Mouse (Mus musculus) v-Abl transformed pro-B cells (cell line): ENCODE data around the gene 1700025G04Rik.

Experiments used
- in situ Hi-C, 2 experiments: fragments of 400-800 bp; cut with MboI; formaldehyde crosslinking; loops; one replicate each; pipeline ENCODE4 v1.15.1; 2025; ENCODE audit not compliant: unreplicated experiment in 2 of 2

The 1700025G04Rik gene

DNA sequence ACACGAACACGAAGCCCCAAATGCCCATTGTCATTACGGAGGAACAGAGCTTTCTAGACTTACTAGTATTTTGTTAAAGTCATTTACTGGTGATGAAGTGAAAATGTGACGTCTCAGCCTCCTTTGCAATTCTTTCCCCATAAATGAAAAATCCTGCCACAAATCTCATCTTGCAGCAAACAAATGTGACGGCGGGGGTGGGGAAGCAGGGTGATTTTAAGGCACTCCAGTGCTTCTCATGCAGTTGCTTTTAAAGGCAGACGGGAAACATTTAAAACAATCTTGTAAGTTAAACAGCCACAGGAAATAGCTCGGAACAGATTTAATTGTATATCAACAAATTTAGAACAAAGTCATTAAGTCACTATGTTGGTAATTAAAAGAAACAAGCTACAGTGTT, 163.1 kb downstream of the 1700025G04Rik start:
- in situ Hi-C loops: no loop called here

DNA sequence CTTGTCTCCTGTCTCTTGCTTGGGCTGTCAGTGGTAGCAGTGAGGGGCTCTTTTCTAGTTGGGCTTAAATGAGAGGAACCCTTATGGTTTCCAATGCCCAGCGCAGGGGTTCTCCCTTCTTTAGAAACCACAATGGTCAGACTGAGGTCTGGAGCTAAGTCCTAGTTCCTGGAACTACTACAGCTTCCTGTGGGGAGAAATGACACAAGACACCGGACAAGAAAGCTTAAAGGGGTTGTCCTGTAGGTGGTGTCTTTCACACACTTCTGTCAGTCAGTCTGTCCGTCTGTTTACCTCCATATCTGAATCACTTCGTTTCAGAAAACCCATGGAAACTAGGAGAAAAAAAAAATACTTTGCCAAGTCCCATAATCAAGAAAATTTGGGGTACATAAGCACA, 163.8 kb downstream of the 1700025G04Rik start:
- in situ Hi-C loops: no loop called here

DNA sequence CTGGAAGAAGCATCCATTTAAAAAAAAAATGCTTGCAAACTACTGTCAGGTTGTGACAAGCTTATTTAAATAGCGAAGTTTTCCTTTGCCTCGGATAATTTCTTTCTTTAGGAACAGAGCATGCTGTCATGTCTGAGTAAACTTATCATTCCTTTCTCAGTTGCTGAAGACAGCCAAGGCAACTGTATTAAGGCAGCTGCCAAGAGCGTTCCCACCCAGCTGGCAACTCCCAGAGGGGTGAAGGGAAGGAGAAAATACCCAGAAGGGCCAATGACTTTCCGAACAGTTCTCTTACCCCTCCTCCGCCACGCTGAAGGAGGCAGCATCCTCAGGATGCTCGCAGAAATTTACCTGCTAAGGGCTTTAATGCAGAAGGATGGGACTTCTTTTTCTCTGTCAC, 164.2 kb downstream of the 1700025G04Rik start:
- in situ Hi-C loops: no loop called here

DNA sequence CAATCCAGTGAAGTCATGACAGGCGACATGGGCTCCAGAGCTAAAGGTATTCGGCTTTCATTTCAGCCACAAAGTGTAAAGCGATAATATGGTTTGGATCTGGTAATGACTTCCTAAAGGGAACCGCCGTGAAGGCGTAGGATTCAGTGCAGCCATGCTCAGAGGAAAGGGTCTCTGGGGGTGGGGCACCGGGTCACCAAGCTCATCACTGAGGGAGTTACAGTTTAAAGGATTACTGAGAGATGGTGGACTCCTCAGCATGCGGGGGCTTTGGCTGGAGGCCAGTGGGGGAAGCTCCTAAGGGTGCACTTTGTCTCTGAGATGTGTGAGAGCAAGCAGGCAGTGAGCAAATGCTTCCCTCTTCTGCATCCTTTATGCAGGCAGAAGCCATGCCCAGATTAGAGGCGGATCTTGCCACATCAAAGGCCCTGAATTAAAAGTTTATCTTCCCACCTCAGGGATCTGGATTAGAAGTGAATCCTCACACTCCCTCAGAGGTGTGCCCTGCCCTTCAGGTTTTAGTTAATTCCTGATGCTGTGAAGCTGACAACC, 171.0 kb downstream of the 1700025G04Rik start:
- in situ Hi-C loops: no loop called here

DNA sequence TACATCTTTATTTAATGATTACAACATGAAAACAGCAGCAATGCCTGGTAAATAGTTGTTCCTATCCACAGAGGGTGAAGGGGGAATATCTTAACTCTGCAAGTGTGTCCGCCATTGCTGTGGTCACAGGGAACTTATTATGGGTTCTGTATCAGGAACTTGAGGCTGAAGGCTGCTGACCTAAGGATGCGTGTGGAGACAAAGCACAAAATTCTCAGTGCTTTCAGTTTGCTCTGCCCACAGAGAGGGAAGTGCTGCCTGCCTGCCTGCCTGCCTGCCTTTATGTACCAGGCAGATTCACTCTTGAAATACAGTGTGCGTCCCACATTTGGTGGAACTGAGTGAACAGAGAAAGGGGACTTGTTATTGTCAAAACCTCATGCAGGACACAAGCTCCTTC, 172.2 kb downstream of the 1700025G04Rik start:
- in situ Hi-C loops: no loop called here

DNA sequence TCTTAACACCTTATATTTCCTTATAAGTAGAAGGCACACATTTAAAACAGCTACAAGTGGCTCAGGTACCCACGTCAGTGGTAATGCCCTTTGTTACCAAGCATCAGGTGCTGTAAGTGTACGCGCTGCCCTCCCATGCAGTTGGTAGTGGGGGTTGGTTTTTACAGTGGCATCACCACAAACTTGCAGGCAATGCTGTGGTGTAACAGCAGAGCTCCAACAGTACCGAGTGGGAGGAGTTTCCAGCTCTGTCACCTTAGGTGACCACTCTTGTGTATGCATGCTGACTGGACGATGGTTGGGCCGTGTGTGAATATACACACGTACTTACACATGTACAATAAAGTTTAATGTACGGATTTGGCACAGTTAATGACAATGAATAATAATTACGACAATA, 175.4 kb downstream of the 1700025G04Rik start:
- in situ Hi-C loops: no loop called here

DNA sequence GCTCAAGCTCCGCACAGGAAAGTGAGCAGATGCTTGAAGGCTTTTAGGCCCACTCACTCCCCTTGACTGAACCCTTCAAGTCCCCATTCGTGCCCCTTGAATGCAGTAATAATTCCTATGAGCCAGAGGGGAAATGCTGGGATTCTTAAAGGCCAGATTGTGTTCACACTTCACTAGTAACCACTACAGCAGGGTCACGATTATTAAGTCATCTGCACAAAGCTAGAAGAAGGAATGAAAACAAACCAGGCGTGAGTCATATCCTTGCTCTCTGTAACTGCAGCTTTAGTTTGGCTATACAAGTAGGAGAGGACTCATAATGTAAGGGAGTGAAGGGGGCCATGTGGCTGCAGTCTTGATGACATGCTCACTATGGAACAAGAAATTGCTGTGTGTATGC, 182.9 kb downstream of the 1700025G04Rik start:
- in situ Hi-C loops: no loop called here

DNA sequence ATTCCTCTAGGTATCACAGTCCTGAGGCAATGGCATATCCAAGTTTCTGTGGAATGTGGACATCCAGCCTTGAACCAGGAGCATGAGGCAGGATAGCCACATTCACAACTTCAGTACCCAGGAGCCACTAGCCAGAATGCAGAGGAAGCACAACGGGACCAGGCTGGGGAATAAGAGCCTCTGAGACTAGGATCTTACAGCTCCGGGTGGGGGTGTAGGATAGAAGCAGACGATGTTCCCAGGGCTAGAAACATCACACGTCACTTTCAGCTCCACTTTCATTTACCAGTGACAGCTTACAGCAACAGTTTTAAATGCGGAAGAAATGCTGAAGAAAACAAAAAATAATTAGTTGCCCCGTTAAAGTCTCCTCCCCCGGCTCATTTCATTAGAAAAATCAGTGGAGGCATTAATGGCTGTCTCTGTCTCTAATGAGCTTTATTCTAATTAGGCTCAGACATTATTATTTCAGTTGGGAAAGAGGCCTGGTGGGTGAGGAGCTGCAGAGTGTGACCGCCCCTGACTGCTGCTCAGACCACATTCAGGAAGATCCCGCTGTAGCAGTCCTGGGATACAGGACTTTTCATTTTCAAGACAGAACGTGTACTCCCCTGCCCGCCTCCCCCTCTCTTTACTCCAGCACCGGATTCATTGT, 189.1 kb downstream of the 1700025G04Rik start:
- in situ Hi-C loops: no loop called here

DNA sequence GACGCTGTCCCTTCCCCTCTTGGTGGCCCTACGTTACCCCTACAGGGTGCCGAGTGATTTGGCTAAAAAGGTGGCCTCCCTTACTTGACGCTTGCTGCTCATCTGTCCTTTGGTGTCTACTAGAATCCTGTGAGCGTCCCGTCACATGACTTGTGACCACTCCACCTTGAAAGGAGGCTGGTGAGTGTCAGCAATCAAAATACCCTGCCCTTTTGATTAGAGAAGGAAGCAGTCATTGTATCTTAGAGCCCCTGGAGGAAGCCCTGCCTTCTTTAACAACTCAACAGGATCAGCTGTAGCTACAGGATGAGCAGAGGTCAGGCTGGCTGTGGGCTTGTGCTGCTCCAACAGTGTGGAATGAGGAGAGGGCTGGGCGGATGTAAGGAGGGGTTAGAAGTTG, 190.0 kb downstream of the 1700025G04Rik start:
- in situ Hi-C loops: no loop called here

DNA sequence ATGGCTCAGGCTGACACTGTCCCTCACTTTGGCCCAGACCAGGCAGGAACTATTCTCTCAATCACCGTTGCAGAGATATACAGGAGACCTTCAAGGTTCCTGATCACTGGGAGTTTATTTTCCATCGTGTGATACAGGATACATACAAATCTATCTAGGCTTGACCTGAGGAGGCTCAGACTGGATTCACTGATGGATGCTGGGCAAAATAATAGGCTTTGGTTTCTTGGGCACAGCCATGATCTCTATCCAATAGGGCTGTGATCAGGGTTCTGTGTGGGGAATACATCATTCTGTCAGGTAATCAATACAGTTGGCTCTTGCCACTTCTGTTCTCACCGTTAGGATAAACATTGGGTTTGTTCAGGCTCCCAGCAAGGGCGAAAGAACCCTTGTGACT, 194.5 kb downstream of the 1700025G04Rik start:
- in situ Hi-C loops: no loop called here

DNA sequence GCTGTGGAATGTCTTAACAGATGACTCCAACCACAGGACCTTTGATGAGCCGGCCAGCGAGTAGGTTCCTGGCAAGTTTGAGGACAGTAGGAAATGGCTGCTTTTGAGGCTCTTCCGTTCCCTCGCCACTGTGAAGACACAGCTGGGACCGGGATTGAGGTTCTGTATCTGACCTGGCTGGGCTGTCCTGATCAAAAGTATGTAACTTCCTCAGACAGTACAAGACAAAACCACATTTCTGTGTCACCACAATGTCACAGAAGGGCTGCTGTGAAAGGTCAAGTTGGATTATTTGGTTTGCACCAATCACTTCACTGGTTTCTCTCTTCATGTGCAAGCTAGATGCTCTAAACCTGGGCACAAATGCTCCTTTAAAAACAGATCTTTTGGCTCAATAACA, 195.9 kb downstream of the 1700025G04Rik start:
- in situ Hi-C loops: no loop called here

DNA sequence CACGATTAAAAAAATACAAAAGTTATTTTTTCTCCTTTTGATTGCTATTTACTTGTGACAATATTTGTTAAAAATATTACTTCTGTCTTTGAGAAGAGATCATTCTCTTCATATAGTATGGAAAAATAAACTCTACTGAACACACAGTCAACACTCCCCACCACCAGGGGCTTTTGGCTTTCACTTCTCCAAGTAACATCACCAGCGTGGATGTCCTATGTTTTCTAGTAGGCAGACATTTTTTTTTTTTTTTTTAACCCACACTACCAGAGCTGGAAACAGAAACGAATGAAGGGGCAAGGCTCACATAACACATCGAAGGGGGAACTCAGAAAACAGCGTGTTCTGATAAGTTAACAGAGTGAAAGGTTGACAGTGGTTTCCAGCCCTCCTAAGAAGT, 197.9 kb downstream of the 1700025G04Rik start:
- in situ Hi-C loops: no loop called here

DNA sequence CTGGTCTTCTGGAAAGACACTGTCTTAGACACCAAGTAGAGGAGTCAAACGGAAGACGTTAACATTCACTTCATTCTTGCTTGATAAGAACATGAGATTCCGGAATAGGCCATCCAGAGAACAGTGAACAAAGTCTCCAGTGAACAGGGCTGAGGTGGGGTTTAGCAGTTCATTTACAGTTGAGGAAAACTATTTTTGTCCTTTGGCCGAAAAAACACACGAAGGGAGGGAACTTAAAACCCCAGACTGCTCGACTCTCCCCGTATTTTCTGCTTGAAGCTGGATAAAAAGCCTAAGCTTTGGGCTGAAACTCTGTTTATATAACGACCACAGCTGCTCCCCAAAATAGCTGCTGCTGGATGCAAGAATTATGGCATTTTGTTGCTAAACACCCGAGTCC, 198.7 kb downstream of the 1700025G04Rik start:
- in situ Hi-C loops: no loop called here

DNA sequence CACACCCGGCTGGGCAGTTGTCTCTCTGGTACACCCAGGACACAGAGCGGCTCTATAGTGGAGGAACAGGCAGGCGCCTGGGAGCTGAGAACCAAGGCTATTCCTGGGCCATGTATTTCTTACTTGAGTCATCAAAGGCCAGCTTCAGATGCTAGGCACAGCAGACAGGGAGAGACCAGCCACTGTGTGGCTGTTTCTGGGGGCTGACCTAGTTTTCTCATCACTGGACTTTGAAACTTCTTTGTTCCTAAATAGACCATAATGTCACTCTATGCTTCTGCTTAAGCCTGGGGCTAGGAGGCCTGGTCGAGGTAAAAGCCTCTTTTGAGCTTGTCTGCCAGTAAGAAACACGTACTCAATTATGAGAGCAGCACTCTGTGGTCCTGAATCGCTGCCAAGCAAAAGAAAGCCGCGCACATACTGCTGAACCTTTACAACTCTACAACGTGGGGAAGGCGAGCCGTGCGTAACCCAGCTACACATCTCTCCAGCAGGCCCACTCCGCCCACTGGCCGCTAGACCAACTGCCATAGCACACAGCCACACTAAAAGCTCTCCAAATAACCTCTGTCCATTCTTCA, 199.8 kb downstream of the 1700025G04Rik start:
- in situ Hi-C loops: no loop called here

DNA sequence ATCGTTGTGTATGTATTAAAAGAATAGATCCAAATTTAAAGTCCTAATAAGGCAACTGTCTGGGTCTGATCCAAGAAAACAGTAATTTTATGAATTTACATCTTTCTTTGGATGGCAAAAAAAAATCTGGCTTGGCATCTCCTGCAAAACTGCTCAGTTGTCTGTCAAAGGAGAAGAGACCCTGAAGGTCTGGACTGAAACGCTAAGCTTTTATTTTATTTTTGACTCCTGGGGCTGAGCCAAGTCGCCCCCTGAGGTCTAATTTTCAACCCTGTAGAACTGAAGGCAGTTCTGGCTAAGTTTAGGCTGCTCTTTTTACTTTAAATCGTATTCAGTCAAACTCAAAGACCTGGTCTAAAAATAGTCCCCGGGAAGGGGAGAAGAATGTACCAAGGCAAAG, 202.3 kb downstream of the 1700025G04Rik start:
- in situ Hi-C loops: no loop called here

DNA sequence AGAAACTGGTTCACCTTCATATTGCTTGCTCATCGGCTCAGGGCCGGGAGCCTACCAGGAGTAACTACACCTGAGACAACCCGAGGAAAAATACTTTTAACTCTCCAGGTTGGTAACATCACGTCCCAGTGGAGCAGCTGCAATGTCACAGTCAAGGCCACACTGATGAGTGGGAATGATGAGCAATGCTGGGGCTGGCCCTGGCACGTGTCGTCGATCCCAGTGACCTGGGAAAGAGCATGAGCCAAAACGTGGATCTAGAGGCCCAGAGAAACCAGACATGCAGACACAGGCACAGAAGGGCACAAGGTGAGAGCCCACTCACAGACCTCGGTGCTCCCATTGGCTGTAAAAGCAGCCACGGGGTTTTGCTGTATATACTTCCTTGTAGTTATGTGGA, 202.8 kb downstream of the 1700025G04Rik start:
- in situ Hi-C loops: no loop called here

DNA sequence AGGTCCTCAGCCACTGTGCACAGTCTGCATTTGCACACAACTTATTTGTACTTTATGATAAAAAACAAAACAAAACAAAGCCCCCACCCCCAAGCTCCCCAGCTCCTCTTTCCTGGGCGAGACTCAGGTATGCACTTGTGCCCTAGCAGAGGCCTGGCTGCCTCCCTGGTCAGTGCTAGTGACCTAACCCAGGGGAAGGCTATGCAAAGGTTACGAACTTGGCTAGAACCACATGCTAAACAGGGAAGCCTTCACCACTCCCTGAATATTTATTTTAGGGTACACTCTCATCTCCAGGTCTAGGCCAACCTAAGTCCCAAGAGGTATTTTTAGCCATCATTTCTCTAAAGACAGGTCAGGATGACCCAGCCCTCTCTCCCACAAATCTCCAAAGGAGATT, 203.8 kb downstream of the 1700025G04Rik start:
- in situ Hi-C loops: no loop called here

DNA sequence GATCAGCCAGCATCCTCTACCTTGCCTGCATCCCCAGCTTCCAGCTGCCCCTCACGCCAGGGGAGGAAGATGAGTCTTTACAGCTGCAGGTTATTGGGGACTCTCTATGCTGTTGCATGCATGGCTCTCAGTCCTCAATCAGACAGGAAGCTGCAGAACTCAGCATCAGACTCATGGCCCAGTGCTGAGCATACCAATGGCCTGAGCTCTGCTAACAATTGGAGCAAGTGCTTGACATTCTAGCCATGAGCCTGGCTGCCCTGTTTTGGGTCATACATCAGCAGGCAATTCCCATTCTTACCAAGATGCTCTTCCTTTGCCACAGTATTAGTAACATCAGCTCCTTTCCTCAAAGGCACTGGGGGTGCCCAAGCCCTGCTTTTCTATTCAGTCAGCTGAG, 208.7 kb downstream of the 1700025G04Rik start:
- in situ Hi-C loops: no loop called here

DNA sequence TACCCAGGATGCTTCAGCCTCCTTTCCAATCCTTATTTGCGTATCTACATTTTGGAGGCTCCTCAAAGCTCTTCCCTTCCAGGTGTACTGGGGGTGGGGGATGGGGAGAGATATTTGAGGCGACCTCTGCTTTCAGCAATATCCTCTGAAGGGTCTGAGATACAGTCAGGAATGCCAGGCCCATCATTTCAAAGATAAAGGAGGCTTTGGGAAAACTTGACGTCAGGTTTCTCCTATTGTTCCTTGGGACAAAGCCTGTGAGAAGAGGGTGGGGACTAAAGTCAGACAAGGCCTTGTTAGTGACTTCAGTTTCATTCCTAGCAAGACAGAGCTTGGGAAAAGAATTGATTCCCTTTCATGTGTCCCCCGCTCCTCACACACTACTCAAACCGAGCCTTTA, 209.2 kb downstream of the 1700025G04Rik start:
- in situ Hi-C loops: no loop called here

DNA sequence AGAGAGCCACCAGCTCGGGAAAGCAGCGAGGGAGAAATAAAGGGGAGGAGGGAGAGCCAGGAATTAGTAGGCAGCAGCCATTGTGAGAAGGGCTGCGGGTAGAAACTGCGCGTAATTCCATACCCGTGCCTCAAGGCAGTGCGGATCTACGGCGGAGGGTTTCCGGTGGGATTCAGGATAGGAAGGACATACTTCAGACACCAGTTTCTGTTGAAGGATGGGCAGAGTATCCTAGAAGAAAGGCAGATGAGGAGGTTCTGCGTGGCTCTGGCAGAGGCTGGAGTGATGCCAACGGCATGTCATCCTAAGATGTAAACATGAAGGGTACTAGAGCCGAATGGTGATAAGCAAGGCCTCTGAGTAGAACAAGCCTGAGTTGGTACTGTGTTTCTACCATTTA, 210.0 kb downstream of the 1700025G04Rik start:
- in situ Hi-C loops: no loop called here

DNA sequence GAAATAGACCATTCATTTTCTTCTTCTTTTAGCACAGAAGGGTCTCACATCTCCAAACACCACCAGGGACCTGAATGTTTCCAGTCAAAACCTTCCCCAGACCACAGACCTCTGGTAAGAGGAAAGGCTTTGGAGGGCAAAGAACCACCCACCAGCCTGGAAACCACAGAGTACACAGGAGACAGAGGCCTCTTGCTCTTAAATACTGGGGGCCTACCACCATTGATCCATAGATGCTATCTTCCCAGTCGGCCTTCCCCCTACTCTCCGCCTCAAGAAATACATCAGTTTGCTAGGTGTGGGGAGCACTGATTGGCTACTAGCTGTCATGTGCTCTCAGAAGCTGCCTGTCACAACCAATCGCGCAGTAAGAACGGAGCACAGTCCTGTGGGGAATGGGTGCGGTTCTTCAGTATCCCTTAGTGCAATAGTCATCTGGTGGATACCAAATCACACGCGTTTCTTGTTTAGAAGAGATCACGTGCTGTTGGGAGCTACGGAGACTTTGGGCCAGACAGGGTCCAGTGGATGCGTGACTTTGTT, 210.5 kb downstream of the 1700025G04Rik start:
- in situ Hi-C loops: no loop called here

DNA sequence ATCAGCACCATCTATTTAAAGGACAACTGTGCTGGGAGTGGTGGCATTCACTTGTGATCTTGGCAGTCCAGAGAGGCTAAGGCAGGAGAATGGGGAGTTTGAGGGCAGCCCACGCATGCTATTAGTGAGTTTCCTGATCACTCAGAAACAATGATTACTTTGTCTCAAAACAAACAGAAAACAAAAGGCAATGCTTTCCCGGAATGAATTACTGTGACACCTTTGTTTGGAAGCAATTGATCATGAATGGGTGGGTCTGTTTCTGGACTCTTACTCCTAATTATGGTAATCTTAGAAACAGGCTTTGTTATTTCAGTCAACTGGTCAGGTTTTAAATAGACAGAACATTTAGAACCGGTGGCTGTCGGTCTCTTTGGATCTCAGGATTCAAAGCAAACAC, 211.5 kb downstream of the 1700025G04Rik start:
- in situ Hi-C loops: no loop called here
